Mouse (Mus musculus) midbrain, embryonic 10.5 days (tissue): ENCODE measurements around the gene Erc2. TPM values are rescaled to one million over a fixed set of nuclear protein-coding genes. Genes with fewer than 3 reads are reported as not detected.

Experiments used
- DNase-seq: peaks from one replicate; pipeline ENCODE4 v3.0.0-alpha.2; 2017; ENCODE audit warnings: low spot score
- H3K27ac ChIP-seq: fragments of 300-500 bp; sonication (generic); replicated peaks from 2 replicates; pipeline ENCODE4 v1.5.1; 2016; ENCODE audit warnings: mild to moderate bottlenecking
- H3K27me3 ChIP-seq: fragments of 300-500 bp; sonication (generic); 2 replicates; pipeline ENCODE4 v1.6.1; 2016; ENCODE audit warnings: low read depth, mild to moderate bottlenecking; ENCODE audit not compliant: poor library complexity, severe bottlenecking
- H3K36me3 ChIP-seq: fragments of 300-500 bp; sonication (generic); 2 replicates; pipeline ENCODE4 v1.6.1; 2016; ENCODE audit warnings: mild to moderate bottlenecking, moderate library complexity
- H3K4me1 ChIP-seq: fragments of 300-500 bp; sonication (generic); 2 replicates; pipeline ENCODE4 v1.6.1; 2016
- H3K4me3 ChIP-seq: fragments of 300-500 bp; sonication (generic); 2 replicates; pipeline ENCODE4 v1.5.1; 2016; ENCODE audit warnings: mild to moderate bottlenecking, moderate library complexity
- H3K9me3 ChIP-seq: fragments of 300-500 bp; sonication (generic); replicated peaks from 2 replicates; pipeline ENCODE4 v1.6.1; 2016; ENCODE audit warnings: mild to moderate bottlenecking
- WGBS: fragments of 180-500 bp; shearing (Covaris S2); methylation state at CpG from one replicate; pipeline ENCODE4 v1.1.7; 2016; 5-methylcytosine and 5-hydroxymethylcytosine counted together
- polyA plus RNA-seq: library from polyadenylated mRNA; unstranded; fragments of >200 nt; fragmentation: Nextera tagmentation; extraction: Ambion mirVana; gene quantifications from 2 replicates; pipeline ENCODE4 v1.2.1, GENCODE M21; 2016

Gene Erc2
- polyA plus RNA-seq, 1 experiment from 2014 or later: 9.2 TPM

DNA sequence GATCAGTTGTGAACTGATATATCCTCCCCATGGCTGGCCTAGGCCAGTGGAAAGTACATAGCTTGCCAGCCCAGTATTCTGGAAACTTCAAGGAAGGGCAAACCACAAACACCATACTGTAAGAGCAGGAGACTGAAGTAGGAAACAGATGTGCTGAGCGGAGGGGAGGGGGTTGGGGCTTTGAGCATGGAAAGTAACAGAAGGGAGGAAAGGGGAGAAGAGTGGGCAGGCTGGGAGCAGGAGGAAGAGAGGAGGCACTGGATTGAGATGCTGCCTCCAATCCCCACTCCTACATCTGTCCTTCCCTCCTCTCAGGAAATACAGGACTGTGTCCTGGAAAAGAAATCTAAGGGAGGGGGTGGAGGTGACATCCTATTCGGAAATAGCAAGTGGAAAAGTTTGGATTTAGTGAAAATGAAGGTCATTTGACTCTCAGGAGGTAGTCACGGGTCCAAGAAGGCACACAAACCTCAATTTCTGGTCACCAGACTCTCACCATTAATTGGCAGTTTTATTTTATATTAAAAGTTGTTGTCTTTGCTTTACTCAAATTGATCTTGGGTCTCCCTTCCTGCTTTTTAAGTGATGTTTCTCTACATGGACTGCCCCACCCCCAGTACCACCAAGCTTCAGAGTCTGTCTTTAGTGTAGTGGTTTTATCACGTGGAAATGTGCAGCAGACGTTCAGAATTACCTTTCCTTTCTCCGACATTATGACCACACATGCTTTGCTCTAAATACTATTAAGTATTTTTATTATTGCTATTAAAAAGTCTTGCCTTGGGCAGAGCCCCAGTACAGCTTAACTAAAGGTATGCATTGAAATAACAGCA, 167.1 kb downstream of the Erc2 start:
- WGBS: 84% methylated on average over 6 of the region's 6 CpGs
- Histone ChIP-seq H3K27me3 (no peaks in the 10 kb centered on the region), H3K4me1 (no peaks in the 10 kb centered on the region), H3K27ac (no peak overlapping the region), H3K9me3 (no peaks in the 10 kb centered on the region), H3K36me3 (no peaks in the 10 kb centered on the region), H3K4me3 (no peak overlapping the region)
- no peak for DNase-seq

- Histone ChIP-seq H3K27ac (no peak overlapping the region), H3K4me3 (no peak overlapping the region), H3K36me3 (no peaks in the 10 kb centered on the region), H3K9me3 (no peaks in the 10 kb centered on the region; the same call in 1 of the 2 replicates), H3K4me1 (peaks cover 7% of the 10 kb centered on the region), H3K27me3 (no peaks in the 10 kb centered on the region)
- WGBS: 81% methylated on average over 11 of the region's 11 CpGs
- DNase-seq: no peak
These were observed 176.1 kb downstream of the Erc2 start for GRCm38 (mm10) chr14:27798184-27798934.

DNA sequence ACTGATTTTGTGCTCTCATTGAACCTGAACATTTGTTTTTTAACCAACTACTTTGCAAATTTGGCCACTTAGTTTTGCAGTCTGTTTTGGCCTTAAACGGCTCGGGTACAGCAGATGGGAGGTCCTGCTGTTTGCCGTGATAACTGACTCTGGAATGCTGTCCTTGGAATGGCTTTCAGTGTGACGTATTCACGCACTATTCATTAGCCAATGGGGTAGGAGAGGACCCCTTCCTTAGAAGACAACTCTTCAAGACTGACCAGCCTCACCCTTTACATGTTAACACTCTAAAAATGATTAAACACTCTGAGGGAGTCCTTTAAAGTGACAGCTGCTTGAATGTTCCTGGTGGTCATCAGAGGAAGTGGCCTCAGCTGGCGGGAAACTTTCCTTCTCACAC, 178.5 kb downstream of the Erc2 start:
- H3K27ac ChIP-seq: no peak overlapping the region
- peaks cover 20% of the 10 kb centered on the region for H3K4me1 ChIP-seq
- no peak overlapping the region for H3K4me3 ChIP-seq
- WGBS: 77% methylated on average over 6 of the region's 6 CpGs
- H3K27me3 ChIP-seq: no peaks in the 10 kb centered on the region
- no peaks in the 10 kb centered on the region for H3K36me3 ChIP-seq
- no peak for DNase-seq
- no peaks in the 10 kb centered on the region; the same call in 1 of the 2 replicates for H3K9me3 ChIP-seq

- no peaks in the 10 kb centered on the region for H3K9me3 ChIP-seq
- peaks cover 9% of the 10 kb centered on the region; the same call in 1 of the 2 replicates for H3K27me3 ChIP-seq
- peaks cover 19% of the 10 kb centered on the region for H3K4me1 ChIP-seq
- no peak overlapping the region for H3K27ac ChIP-seq
- DNase-seq: no peak
- no peaks in the 10 kb centered on the region for H3K36me3 ChIP-seq
- WGBS: 87% methylated on average over 3 of the region's 3 CpGs
- no peak overlapping the region for H3K4me3 ChIP-seq
These were observed 181.7 kb downstream of the Erc2 start for GRCm38 (mm10) chr14:27803961-27804360.

GRCm38 (mm10) chr14:27805064-27805463, 182.8 kb downstream of the Erc2 start:
- WGBS: 42% methylated on average over 13 of the region's 13 CpGs
- peak; percentile 66 for DNase-seq

GRCm38 (mm10) chr14:27808080-27808479, 185.9 kb downstream of the Erc2 start:
- no peaks in the 10 kb centered on the region for H3K36me3 ChIP-seq
- H3K27ac ChIP-seq: no peak overlapping the region
- H3K9me3 ChIP-seq: no peaks in the 10 kb centered on the region
- H3K4me3 ChIP-seq: no peak overlapping the region
- H3K27me3 ChIP-seq: peaks cover 9% of the 10 kb centered on the region; the same call in 1 of the 2 replicates
- 4% methylated on average over 9 of the region's 9 CpGs for WGBS
- peak; percentile 45 for DNase-seq
- H3K4me1 ChIP-seq: peaks cover 35% of the 10 kb centered on the region

More at GRCm38 (mm10) chr14:27805064-27805463, 182.8 kb downstream of the Erc2 start:
- Histone ChIP-seq H3K27ac (peak overlapping the region; percentile 55; the same call in 1 of the 2 replicates), H3K4me3 (no peak overlapping the region), H3K9me3 (no peaks in the 10 kb centered on the region), H3K27me3 (peaks cover 9% of the 10 kb centered on the region; the same call in 1 of the 2 replicates), H3K36me3 (no peaks in the 10 kb centered on the region), H3K4me1 (peaks cover 22% of the 10 kb centered on the region)

DNA sequence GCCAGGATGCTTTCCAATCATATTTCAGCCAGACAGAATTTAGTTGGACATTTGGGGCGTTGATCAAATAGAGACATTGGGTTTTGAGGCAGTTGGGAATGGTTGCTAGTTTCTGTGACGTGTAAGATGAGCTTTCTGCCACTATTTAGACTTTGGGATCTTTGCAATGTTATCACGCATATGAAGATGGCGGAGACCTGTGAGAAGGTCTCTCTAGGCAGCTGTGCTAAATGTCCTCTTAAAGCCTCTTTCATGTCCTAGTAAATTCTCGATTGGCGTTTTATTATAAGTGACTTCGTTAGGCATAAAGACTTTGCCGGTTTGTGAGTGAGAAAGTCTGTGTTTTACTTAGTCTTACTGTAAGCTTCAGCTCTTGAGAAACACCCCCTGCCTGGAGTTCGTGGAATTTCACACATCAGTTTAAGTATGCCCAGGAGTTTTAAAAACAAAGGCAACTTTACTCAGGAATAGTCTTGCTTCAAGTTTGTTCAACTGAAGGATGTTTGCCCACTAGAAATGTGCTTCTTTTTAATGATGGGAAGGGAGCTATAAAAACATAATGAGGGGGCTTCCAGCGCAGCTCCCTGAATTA, 186.4 kb downstream of the Erc2 start:
- DNase-seq: no peak
- WGBS: 67% methylated on average over 10 of the region's 10 CpGs
- Histone ChIP-seq H3K9me3 (no peaks in the 10 kb centered on the region), H3K27me3 (peaks cover 9% of the 10 kb centered on the region; the same call in 1 of the 2 replicates), H3K4me1 (peaks cover 35% of the 10 kb centered on the region), H3K27ac (no peak overlapping the region), H3K36me3 (no peaks in the 10 kb centered on the region), H3K4me3 (no peak overlapping the region)

- Histone ChIP-seq H3K4me3 (no peak overlapping the region), H3K27ac (no peak overlapping the region; the same call in 1 of the 2 replicates), H3K4me1 (peaks cover 22% of the 10 kb centered on the region), H3K27me3 (peaks cover 9% of the 10 kb centered on the region; the same call in 1 of the 2 replicates), H3K36me3 (no peaks in the 10 kb centered on the region), H3K9me3 (no peaks in the 10 kb centered on the region)
- 24% methylated on average over 7 of the region's 7 CpGs for WGBS
- peak; percentile 46 for DNase-seq
These were observed 188.6 kb downstream of the Erc2 start for GRCm38 (mm10) chr14:27810790-27811189.

DNA sequence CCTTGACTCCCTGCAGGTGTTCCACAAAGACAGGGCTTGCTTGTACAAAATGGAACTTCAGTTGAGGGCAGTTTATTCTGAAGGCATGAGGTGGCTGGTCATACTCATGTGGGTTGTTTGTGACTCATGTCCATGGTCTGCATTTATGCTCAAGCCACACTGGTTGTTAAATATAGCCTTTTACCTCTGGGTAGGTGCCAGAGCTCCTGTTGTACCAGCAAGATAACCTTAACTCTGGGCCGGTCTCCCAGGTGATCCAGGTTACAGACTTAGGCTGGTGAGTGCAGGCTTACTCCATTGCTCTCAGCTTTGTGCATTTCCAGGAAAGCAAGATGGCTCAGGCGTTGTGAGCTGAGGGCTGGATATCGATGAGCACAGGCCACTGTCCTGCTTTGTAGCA, 189.4 kb downstream of the Erc2 start:
- Histone ChIP-seq H3K4me3 (no peak overlapping the region), H3K9me3 (no peaks in the 10 kb centered on the region), H3K27me3 (peaks cover 8% of the 10 kb centered on the region; the same call in 1 of the 2 replicates), H3K27ac (no peak overlapping the region), H3K4me1 (peaks cover 22% of the 10 kb centered on the region), H3K36me3 (no peaks in the 10 kb centered on the region)
- WGBS: over 99% methylated on average over 3 of the region's 3 CpGs
- no peak for DNase-seq

DNA sequence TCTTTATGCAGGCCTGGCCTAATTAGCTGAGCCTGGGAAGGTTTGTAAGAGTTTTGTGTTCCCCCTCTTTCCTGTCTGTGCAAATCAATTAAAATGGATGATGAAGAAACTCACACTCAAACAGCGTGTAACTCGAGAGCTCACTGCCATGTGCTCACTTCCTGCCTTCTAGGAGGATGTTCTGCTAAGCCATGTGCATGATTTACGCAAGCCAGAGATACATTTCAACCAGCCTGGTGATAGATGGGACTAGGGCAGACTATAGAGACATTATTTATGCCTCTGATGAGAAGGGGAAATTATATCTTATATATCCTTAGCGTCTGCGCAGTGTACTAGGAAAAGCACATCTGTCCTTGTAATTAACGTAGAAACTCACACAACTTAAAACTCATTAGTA, 193.5 kb downstream of the Erc2 start:
- H3K4me1 ChIP-seq: peaks cover 10% of the 10 kb centered on the region
- no peak for DNase-seq
- H3K9me3 ChIP-seq: no peaks in the 10 kb centered on the region
- H3K27me3 ChIP-seq: no peaks in the 10 kb centered on the region
- no peak overlapping the region for H3K4me3 ChIP-seq
- H3K36me3 ChIP-seq: no peaks in the 10 kb centered on the region
- 94% methylated on average over 6 of the region's 6 CpGs for WGBS
- H3K27ac ChIP-seq: no peak overlapping the region

DNA sequence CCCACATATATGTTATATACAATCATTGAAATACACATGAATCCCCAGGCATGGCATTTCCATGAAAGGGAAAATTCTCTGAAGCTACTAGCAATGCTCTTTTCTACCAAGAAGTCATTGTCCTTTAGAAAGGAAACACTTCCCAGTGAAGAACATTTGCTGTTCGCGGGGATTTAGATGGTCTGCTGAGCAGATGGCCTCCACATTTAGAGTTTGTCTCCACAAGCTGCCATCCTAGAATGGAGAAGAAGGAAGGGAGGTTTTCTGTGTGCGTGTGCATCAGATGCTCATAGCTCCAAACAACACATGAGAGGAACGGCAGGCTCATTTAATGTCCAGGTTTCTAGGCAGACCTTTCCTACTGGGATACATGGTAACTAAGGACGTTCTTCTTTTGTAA, 196.8 kb downstream of the Erc2 start:
- Histone ChIP-seq H3K4me1 (no peaks in the 10 kb centered on the region), H3K27ac (no peak overlapping the region), H3K27me3 (no peaks in the 10 kb centered on the region), H3K36me3 (no peaks in the 10 kb centered on the region), H3K4me3 (no peak overlapping the region), H3K9me3 (no peaks in the 10 kb centered on the region)
- no peak for DNase-seq
- 92% methylated on average over 5 of the region's 5 CpGs for WGBS

DNA sequence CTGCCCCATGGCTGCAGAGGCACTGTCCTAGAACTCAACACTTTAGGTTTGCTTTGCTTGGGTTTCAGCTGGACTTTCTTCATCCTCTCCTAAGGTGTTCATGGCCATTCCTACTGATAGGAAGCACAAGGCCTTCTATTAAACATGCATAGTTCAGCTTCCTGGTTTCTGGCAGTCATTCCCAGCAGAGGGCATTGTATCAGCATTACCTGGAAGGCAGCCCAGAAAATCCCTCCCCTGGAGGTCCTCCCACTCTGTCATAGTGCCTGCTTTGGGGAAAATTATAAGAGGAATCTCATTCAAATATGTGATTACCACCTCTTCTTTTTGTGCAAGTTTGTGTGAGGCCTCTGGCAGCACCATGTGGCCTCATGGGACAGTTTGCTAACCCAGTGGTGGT, 199.6 kb downstream of the Erc2 start:
- DNase-seq: no peak
- Histone ChIP-seq H3K27me3 (no peaks in the 10 kb centered on the region), H3K4me1 (no peaks in the 10 kb centered on the region), H3K36me3 (no peaks in the 10 kb centered on the region), H3K27ac (no peak overlapping the region), H3K4me3 (no peak overlapping the region), H3K9me3 (no peaks in the 10 kb centered on the region)
